Mouse (Mus musculus) inflammation-experienced regulatory T-cells, adult 16 weeks (primary cell): Measurements from ENCODE around the gene Ldah. TPM values are rescaled to one million over a fixed set of nuclear protein-coding genes. Genes with fewer than 3 reads are reported as not detected.

Experiments used
- polyA plus RNA-seq: library from polyadenylated mRNA; unstranded; fragments of 100-300 nt; shearing (Covaris generic); gene quantifications from one replicate; pipeline ENCODE4 v1.2.1, GENCODE M21; 2017

Ldah gene
- 98.5 TPM for polyA plus RNA-seq

GRCm38 (mm10) chr12:8207978-8208403 is at the start of gene Ldah:
TSS of gene Ldah (plus strand) at chr12:8208107.

GRCm38 (mm10) chr12:8301841-8302431 is 94.0 kb downstream of the Ldah start, which contains the start of gene Gdf7:
TSS of gene Gdf7 (minus strand) at chr12:8301954.

GRCm38 (mm10) chr12:8313270-8313771 is 105.4 kb downstream of the Ldah start, which contains the start of gene Hs1bp3:
TSS of gene Hs1bp3 (plus strand) at chr12:8313432.

Other genes with a start within 250 kb of the Ldah start
- 0.11 TPM for gene Apob, start 230.5 kb upstream of the Ldah start, polyA plus RNA-seq
- gene Gdf7, start 93.8 kb downstream of the Ldah start, polyA plus RNA-seq = not detected
- 14.9 TPM for gene Hs1bp3, start 105.3 kb downstream of the Ldah start, polyA plus RNA-seq